Mouse (Mus musculus) right cerebral cortex, postnatal 10 days (tissue): ENCODE measurements around the gene Nup98.

Source experiments
- DNase-seq, 2 experiments: peaks; one replicate each; pipeline ENCODE4 v3.0.0; 2021; ENCODE audit warnings: low spot score in 2 of 2

Gene Nup98

DNA sequence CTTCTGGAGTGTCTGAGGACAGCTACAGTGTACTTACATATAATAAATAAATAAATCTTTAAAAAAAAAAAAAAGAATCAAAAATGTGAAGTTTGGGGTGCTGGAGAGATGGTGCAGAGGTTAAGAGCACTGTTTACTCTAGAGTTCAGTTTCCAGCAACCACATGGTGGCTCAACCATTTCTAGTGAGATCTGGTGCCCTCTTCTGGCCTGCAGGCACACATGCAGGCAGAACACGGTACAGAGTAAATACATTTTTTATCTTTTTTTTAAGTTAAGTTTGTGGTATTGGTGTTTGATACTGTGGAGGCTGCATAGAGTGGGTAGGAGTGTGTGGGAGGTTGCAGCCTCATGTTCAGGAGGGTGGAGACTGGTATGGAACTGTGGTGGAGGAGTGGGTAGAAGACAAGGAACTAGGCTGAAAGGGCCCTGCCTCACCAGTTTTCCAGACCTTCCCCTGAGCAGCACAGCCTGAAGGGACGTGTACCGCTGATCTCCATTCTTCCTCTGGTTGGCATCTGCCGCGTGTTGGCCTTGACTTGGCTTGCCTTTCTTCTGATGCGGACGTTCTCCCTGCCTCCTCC lies 133.2 kb downstream of the Nup98 start:
- DNase-seq, result no peak
